Mouse (Mus musculus): ENCODE data around the gene Smarca4. TPM values are rescaled to one million over a fixed set of nuclear protein-coding genes. Genes with fewer than 3 reads are reported as not detected.

Smarca4 gene
- polyA plus RNA-seq, 1 experiment from 2014 or later, result 183 TPM

DNA sequence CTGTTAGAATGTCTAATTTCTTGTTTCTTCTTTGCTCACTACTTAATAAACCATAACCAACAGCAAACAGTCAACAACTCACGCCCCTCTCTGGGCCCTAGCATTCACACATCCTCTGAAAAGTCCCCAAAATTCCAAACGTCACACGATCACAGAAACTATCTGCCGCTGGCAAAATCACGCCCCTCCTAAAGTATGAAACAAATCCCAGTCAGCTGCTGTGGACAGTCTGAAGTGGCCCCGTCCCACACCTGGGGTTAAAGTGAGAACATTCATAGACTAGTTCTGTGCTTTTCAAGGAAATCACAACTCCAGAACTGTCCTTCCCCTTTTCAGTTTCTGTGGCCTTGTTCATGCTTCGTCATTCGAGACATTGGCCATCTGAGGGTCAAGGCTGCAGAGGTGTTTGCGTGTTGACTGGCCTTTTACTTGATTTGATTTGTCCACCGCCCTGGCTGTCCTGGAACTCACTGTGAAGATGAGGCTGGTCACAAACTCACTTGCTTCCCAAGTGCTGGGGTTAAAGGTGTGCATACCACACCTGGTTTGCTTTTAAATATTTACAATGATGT is 112.4 kb downstream of the Smarca4 start:
- Histone ChIP-seq H3K27ac (no peak overlapping the region), H3K9me3 (no peaks in the 10 kb centered on the region), H3K27me3 (no peaks in the 10 kb centered on the region), H3K4me3 (replicated peaks) (no peak overlapping the region), H3K4me1 (replicated peaks) (peaks cover 29% of the 10 kb centered on the region), H3K36me3 (peaks cover 46% of the 10 kb centered on the region), H3K9ac (replicated peaks) (no peak overlapping the region), H3K4me2 (replicated peaks) (no peak overlapping the region)
- WGBS, result 90% methylated on average over 10 of the region's 10 CpGs
- no peak for ATAC-seq

DNA sequence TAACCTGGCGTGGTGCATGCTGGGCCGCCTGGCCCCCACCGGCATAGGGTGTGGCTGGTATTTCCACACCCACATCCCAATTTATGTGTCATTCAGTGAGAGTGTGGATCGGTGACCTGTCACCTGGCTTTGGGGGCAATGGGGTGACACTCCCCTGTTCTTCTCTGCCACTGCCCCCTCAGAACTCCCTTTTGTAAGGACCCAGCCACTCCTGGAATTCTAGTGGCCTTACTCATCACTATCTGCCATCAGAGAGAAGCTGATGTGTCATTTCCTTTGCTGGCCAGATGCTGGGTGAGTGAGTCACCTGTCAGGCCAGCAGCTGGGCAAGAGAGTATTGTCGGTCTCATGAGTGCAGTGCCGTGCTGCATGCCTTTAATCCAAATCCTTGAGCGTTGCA is 113.3 kb downstream of the Smarca4 start:
- Histone ChIP-seq H3K27ac (no peak overlapping the region), H3K9me3 (no peaks in the 10 kb centered on the region), H3K4me3 (replicated peaks) (no peak overlapping the region), H3K9ac (replicated peaks) (no peak overlapping the region), H3K4me2 (replicated peaks) (no peak overlapping the region), H3K27me3 (no peaks in the 10 kb centered on the region), H3K36me3 (peaks cover 55% of the 10 kb centered on the region), H3K4me1 (replicated peaks) (peaks cover 29% of the 10 kb centered on the region)
- ATAC-seq, result no peak
- WGBS, result 86% methylated on average over 7 of the region's 7 CpGs

DNA sequence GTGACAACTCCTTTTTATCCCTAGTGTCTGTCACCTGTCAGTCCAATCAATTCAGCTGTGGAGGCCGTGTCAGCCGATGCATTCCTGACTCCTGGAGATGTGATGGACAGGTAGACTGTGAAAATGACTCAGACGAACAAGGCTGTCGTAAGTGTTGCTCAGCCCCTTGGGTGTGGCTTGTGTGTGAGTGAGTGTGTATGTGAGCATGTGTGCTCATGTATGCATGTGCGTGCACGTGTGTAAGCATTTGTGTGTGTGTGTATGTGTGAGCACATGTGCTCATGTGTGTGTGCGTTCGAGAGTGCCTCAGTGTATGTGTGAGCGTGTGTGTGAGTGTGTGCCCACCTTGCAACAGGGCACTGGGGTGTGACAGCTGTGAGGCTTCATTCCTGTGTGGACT is 116.3 kb downstream of the Smarca4 start:
- H3K4me2 ChIP-seq (replicated peaks), result no peak overlapping the region
- H3K4me3 ChIP-seq (replicated peaks), result no peak overlapping the region
- peaks cover 77% of the 10 kb centered on the region for H3K36me3 ChIP-seq
- 0 out of 2 replicates have a peak, but pooled peaks cover 4% of the 10 kb centered on the region for H3K4me1 ChIP-seq (replicated peaks)
- no peak overlapping the region for H3K27ac ChIP-seq
- WGBS, result 95% methylated on average over 9 of the region's 9 CpGs
- ATAC-seq, result no peak
- H3K9ac ChIP-seq (replicated peaks), result no peak overlapping the region
- no peaks in the 10 kb centered on the region for H3K9me3 ChIP-seq
- H3K27me3 ChIP-seq, result no peaks in the 10 kb centered on the region

DNA sequence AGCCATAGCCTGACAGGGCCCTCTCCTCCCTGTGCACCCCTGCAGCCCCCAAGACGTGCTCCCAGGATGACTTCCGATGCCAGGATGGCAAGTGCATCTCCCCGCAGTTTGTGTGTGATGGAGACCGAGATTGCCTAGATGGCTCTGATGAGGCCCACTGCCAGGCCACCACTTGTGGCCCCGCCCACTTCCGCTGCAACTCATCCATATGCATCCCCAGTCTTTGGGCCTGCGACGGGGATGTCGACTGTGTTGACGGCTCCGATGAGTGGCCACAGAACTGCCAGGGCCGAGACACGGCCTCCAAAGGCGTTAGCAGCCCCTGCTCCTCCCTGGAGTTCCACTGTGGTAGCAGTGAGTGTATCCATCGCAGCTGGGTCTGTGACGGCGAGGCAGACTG is 117.5 kb downstream of the Smarca4 start:
- H3K27ac ChIP-seq, result no peak overlapping the region
- no peak for ATAC-seq

DNA sequence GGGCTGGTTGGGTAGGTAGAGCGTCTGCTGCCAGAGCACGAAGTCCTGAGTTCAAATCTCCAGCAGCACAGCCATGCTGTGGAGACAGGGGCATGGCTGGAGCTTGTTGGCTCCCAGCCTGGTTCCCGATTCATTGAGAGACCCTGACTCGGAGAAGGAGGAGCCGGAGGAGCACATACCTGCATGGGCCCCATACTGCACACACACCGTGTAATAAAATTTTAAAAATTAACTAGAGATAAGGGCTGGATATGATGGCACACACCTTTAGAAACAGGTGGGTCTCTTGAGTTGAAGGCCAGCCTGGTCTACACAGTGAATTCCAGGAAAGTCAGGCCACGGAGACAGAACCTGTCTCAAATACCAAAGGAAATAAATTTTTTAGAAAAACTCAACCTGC is 118.0 kb downstream of the Smarca4 start:
- no peaks in the 10 kb centered on the region for H3K27me3 ChIP-seq
- no peak overlapping the region for H3K4me2 ChIP-seq (replicated peaks)
- no peak overlapping the region for H3K27ac ChIP-seq
- 0 out of 2 replicates have a peak, but pooled peaks cover 4% of the 10 kb centered on the region for H3K4me1 ChIP-seq (replicated peaks)
- H3K4me3 ChIP-seq (replicated peaks), result no peak overlapping the region
- peaks cover 85% of the 10 kb centered on the region for H3K36me3 ChIP-seq
- no peak overlapping the region for H3K9ac ChIP-seq (replicated peaks)
- ATAC-seq, result no peak
- H3K9me3 ChIP-seq, result no peaks in the 10 kb centered on the region
- 97% methylated on average over 7 of the region's 7 CpGs for WGBS

More for the DNA sequence above, 117.5 kb downstream of the Smarca4 start:
- Histone ChIP-seq H3K4me2 (replicated peaks) (no peak overlapping the region), H3K4me1 (replicated peaks) (0 out of 2 replicates have a peak, but pooled peaks cover 4% of the 10 kb centered on the region), H3K9ac (replicated peaks) (no peak overlapping the region), H3K27me3 (no peaks in the 10 kb centered on the region), H3K4me3 (replicated peaks) (no peak overlapping the region), H3K36me3 (peaks cover 82% of the 10 kb centered on the region), H3K9me3 (no peaks in the 10 kb centered on the region)
- 82% methylated on average over 17 of the region's 17 CpGs for WGBS

DNA sequence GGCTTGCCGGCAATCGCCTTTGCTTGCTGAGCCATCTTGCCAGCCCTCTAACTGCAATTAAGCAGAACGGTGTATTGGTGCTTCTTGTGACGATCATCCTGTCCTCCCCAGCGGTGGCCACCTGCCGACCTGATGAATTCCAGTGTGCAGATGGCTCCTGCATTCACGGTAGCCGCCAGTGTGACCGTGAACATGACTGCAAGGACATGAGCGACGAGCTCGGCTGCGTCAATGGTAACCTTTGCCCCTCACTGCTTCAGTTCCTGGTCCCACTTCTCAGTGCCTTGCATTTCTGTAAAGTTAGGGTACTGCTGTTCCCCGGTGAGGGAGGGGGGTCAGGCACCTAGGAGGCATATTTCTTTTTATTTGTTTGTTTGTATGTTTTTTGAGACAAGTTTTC is 119.2 kb downstream of the Smarca4 start:
- H3K27ac ChIP-seq, result no peak overlapping the region
- no peak overlapping the region for H3K4me3 ChIP-seq (replicated peaks)
- H3K27me3 ChIP-seq, result no peaks in the 10 kb centered on the region
- H3K9ac ChIP-seq (replicated peaks), result no peak overlapping the region
- H3K4me2 ChIP-seq (replicated peaks), result no peak overlapping the region
- ATAC-seq, result no peak
- H3K4me1 ChIP-seq (replicated peaks), result no peaks in the 10 kb centered on the region
- 90% methylated on average over 14 of the region's 14 CpGs for WGBS
- no peaks in the 10 kb centered on the region for H3K9me3 ChIP-seq
- H3K36me3 ChIP-seq, result peaks cover 93% of the 10 kb centered on the region

DNA sequence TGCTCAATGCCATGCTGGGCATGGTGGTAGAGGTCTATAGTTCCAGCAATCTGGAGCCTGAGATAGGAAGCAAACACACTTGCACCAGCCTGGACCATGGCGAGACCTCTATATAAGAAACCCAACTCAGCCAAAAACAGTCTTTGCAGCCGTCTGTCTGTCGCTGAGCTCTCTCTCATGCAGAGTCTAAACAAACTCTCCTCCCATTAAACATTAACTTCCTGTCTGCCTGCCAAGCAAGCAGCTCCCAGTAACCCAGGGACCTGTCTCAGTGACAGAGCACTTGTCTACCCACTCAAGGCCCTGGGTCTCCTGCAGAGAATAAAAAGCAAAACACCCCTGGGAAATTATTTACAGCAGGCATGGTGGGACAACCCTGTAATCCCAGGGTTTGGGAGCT is 120.6 kb downstream of the Smarca4 start:
- H3K4me2 ChIP-seq (replicated peaks), result no peak overlapping the region
- H3K4me1 ChIP-seq (replicated peaks), result no peaks in the 10 kb centered on the region
- ATAC-seq, result no peak
- no peaks in the 10 kb centered on the region for H3K27me3 ChIP-seq
- H3K36me3 ChIP-seq, result peaks cover 97% of the 10 kb centered on the region
- no peak overlapping the region for H3K4me3 ChIP-seq (replicated peaks)
- no peak overlapping the region for H3K9ac ChIP-seq (replicated peaks)
- 89% methylated on average over 3 of the region's 3 CpGs for WGBS
- H3K27ac ChIP-seq, result no peak overlapping the region
- no peaks in the 10 kb centered on the region for H3K9me3 ChIP-seq

DNA sequence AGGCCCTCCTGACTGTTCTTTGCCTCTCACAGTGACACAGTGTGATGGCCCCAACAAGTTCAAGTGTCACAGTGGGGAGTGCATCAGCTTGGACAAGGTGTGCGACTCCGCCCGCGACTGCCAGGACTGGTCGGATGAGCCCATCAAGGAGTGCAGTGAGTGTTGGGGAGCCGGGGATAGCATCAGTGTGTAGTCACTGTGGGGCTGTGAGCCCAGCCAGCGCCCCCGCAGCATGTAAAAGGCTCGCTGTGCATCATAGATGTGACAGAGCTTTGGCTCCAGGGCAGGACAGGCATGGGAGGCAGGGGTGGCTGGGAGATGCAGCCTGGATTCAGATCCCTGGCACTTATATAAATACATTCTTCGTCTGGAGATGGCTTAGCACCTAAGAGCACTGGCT is 121.2 kb downstream of the Smarca4 start:
- H3K4me2 ChIP-seq (replicated peaks), result no peak overlapping the region
- ATAC-seq, result no peak
- no peaks in the 10 kb centered on the region for H3K9me3 ChIP-seq
- no peak overlapping the region for H3K4me3 ChIP-seq (replicated peaks)
- no peaks in the 10 kb centered on the region for H3K4me1 ChIP-seq (replicated peaks)
- no peaks in the 10 kb centered on the region for H3K27me3 ChIP-seq
- WGBS, result 95% methylated on average over 10 of the region's 10 CpGs
- H3K36me3 ChIP-seq, result peaks cover 97% of the 10 kb centered on the region
- H3K27ac ChIP-seq, result no peak overlapping the region
- no peak overlapping the region for H3K9ac ChIP-seq (replicated peaks)

DNA sequence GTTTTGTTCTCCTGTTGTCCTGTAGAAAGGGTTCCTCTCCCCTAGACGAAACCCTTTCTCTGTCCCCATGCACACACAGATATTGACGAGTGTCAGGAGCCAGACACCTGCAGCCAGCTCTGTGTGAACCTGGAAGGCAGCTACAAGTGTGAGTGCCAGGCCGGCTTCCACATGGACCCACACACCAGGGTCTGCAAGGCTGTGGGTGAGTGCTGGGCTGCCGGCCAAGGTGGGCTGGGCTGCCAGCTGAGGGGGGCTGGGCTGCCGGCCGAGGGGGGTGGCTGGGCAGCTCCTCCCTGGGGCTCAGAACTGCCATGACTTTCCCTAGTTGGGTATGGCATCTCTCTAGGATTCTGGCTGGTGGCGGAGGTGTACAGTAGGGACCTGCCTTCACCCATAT is 122.8 kb downstream of the Smarca4 start:
- Histone ChIP-seq H3K9ac (replicated peaks) (no peak overlapping the region), H3K36me3 (peaks cover 93% of the 10 kb centered on the region), H3K4me2 (replicated peaks) (no peak overlapping the region), H3K9me3 (no peaks in the 10 kb centered on the region), H3K27me3 (no peaks in the 10 kb centered on the region), H3K4me1 (replicated peaks) (no peaks in the 10 kb centered on the region), H3K27ac (no peak overlapping the region), H3K4me3 (replicated peaks) (no peak overlapping the region)
- no peak for ATAC-seq
- 89% methylated on average over 7 of the region's 7 CpGs for WGBS

DNA sequence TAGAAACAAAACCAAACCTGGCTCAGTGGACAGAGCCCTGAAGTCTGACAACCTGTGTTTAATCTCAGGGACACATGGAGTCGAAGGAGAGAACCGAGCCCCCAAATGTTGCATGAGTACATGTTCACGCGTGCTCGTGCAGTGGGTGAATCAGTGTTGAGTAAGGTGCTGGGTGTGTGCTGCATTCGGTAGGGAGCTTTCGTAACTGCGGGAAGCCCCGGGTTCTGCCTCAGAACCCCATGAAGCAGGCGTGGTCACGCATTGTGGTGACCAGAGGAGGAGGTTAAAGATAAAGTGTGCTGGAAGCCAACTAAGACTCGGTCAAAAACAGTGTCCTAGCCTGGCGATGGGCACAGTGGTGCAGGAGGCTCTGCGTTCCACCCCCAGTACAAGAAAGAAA is 124.5 kb downstream of the Smarca4 start:
- ATAC-seq, result no peak
- H3K9me3 ChIP-seq, result no peaks in the 10 kb centered on the region
- no peak overlapping the region for H3K9ac ChIP-seq (replicated peaks)
- H3K27ac ChIP-seq, result no peak overlapping the region
- 98% methylated on average over 14 of the region's 14 CpGs for WGBS
- no peak overlapping the region for H3K4me3 ChIP-seq (replicated peaks)
- H3K4me2 ChIP-seq (replicated peaks), result no peak overlapping the region
- H3K36me3 ChIP-seq, result peaks cover 93% of the 10 kb centered on the region
- no peaks in the 10 kb centered on the region for H3K27me3 ChIP-seq
- no peaks in the 10 kb centered on the region for H3K4me1 ChIP-seq (replicated peaks)

DNA sequence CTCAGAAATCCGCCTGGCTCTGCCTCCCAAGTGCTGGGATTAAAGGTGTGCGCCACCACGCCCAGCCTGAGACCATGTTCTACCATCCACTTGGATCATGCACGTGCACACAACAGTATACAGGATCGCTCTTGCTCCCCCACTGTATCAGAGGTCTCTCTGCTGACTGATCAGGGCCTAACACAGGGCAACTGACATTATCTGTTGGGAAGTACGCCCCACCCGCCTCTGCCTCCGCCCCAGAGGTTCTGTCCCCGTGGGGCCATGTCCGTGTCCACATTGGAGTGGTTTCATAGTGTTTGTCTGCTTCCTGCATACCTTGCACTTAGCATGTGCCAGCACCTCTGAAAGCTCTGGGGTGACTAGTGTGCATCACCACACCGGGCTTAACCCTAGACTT is 125.5 kb downstream of the Smarca4 start:
- H3K27me3 ChIP-seq, result no peaks in the 10 kb centered on the region
- no peak overlapping the region for H3K4me2 ChIP-seq (replicated peaks)
- H3K4me1 ChIP-seq (replicated peaks), result no peaks in the 10 kb centered on the region
- 96% methylated on average over 11 of the region's 11 CpGs for WGBS
- H3K9me3 ChIP-seq, result no peaks in the 10 kb centered on the region
- ATAC-seq, result no peak
- H3K4me3 ChIP-seq (replicated peaks), result no peak overlapping the region
- no peak overlapping the region for H3K9ac ChIP-seq (replicated peaks)
- H3K27ac ChIP-seq, result no peak overlapping the region
- peaks cover 93% of the 10 kb centered on the region for H3K36me3 ChIP-seq

DNA sequence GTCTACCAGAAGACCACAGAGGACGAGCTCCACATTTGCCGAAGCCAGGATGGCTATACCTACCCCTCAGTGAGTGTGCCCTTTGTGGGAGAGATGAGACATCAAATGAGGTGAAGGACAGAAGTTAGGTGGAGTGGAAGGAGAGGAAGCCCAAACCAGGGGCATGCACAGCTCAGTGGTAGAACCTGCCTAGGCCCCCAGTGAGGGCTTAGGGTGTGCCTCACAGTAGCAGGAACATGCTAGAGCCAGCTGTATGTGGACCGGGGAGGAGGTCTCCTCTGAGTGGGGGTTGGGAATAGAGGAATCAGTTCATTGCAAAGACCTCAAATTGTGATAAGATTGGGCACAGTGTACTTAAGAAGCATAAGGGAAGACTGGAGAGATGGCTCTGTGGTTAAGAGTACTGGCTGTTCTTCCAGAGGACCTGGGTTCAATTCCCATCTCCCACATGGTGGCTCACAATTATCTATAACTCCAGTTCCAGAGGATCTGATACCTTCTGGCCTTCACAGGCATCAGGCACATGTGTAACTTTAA is 131.3 kb downstream of the Smarca4 start:
- Histone ChIP-seq H3K36me3 (peaks cover 72% of the 10 kb centered on the region), H3K4me2 (replicated peaks) (no peak overlapping the region), H3K4me3 (replicated peaks) (no peak overlapping the region), H3K9ac (replicated peaks) (no peak overlapping the region), H3K27me3 (no peaks in the 10 kb centered on the region), H3K9me3 (no peaks in the 10 kb centered on the region), H3K27ac (no peak overlapping the region), H3K4me1 (replicated peaks) (no peaks in the 10 kb centered on the region)
- ATAC-seq, result no peak
- WGBS, result 93% methylated on average over 3 of the region's 3 CpGs

DNA sequence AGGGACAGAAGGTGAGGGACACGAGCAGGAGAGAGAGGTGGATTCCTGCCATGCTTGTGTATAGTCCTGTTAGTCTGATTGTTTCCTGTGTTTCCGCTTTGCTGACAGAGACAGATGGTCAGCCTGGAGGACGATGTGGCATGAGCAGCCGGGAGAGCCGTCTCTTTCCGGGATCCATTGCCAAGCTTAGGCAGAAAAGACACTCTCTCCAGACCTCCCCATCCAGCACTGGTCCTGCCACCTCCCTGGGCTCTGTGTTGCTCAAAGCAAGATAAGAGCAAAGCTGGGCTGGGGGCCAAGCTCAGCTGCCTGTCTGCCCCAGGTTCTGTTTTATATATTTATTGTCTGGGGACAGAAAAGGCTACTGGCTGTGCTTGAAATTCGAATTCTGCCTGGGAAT is 132.1 kb downstream of the Smarca4 start:
- Histone ChIP-seq H3K4me1 (replicated peaks) (no peaks in the 10 kb centered on the region), H3K9me3 (no peaks in the 10 kb centered on the region), H3K4me3 (replicated peaks) (no peak overlapping the region), H3K36me3 (peaks cover 64% of the 10 kb centered on the region), H3K27ac (no peak overlapping the region), H3K4me2 (replicated peaks) (no peak overlapping the region), H3K9ac (replicated peaks) (no peak overlapping the region), H3K27me3 (no peaks in the 10 kb centered on the region)
- WGBS, result 84% methylated on average over 7 of the region's 7 CpGs
- ATAC-seq, result no peak
